Mouse (Mus musculus) E14TG2a.4 (cell line): ENCODE results near the gene Snrpd2.
A peak's percentile ranks its signal among the peaks of the same experiment; 100 is the strongest.

Source experiments
- H3K27me3 ChIP-seq: 2 replicates; pipeline ENCODE4 v1.6.1; 2014; ENCODE audit warnings: low read length, control low read depth; ENCODE audit not compliant: insufficient read depth
- H3K36me3 ChIP-seq: 2 replicates; pipeline ENCODE4 v1.6.1; 2014; ENCODE audit warnings: low read length, control low read depth; ENCODE audit not compliant: insufficient read depth
- H3K4me1 ChIP-seq: replicated peaks from 2 replicates; pipeline ENCODE4 v1.6.1; 2014; ENCODE audit warnings: low read depth, low read length, control low read depth
- H3K4me3 ChIP-seq: replicated peaks from 2 replicates; pipeline ENCODE4 v1.5.1; 2014; ENCODE audit warnings: mild to moderate bottlenecking, low read length
- H3K9me3 ChIP-seq: 2 replicates; pipeline ENCODE4 v1.6.1; 2014; ENCODE audit warnings: low read length, control low read depth
- CTCF ChIP-seq: conservative IDR thresholded peaks from 2 replicates; pipeline ENCODE4 v1.5.1; 2014; ENCODE audit warnings: low read length
- NANOG ChIP-seq: IDR thresholded peaks from 2 replicates; pipeline ENCODE4 v1.6.1; 2014; ENCODE audit warnings: borderline replicate concordance, low read length, mixed read lengths
- POU5F1 ChIP-seq: IDR thresholded peaks from 2 replicates; pipeline ENCODE4 v1.6.1; 2014; ENCODE audit warnings: low read length, borderline replicate concordance

Gene Snrpd2

GRCm38 (mm10) chr7:19149626-19150025, at the start of gene Snrpd2:
Snrpd2 (plus strand) TSS chr7:19149722.
- peaks cover 63% of the 10 kb centered on the region for H3K36me3 ChIP-seq
- TF ChIP-seq CTCF: no peak
- no peak for TF ChIP-seq NANOG
- TF ChIP-seq POU5F1: no peak
- H3K9me3 ChIP-seq: no peaks in the 10 kb centered on the region
- H3K4me3 ChIP-seq: peak within 1 kb of the TSS; percentile 99
- peaks cover 42% of the 10 kb centered on the region for H3K4me1 ChIP-seq
- no peaks in the 10 kb centered on the region for H3K27me3 ChIP-seq

- Histone ChIP-seq H3K27me3 (peaks cover 93% of the 10 kb centered on the region), H3K4me3 (no peak overlapping the region), H3K36me3 (no peaks in the 10 kb centered on the region), H3K4me1 (peaks cover 28% of the 10 kb centered on the region), H3K9me3 (no peaks in the 10 kb centered on the region)
- TF ChIP-seq POU5F1: no peak
- no peak for TF ChIP-seq CTCF
- no peak for TF ChIP-seq NANOG
Observed at GRCm38 (mm10) chr7:19100290-19100689, 49.2 kb upstream of the Snrpd2 start.

- TF ChIP-seq NANOG: no peak
- no peak for TF ChIP-seq POU5F1
- no peak for TF ChIP-seq CTCF
- H3K9me3 ChIP-seq: no peaks in the 10 kb centered on the region
- H3K36me3 ChIP-seq: no peaks in the 10 kb centered on the region
- peaks cover 82% of the 10 kb centered on the region for H3K27me3 ChIP-seq
- peaks cover 5% of the 10 kb centered on the region for H3K4me1 ChIP-seq
- H3K4me3 ChIP-seq: no peak overlapping the region
Observed at GRCm38 (mm10) chr7:19103741-19104140, 45.8 kb upstream of the Snrpd2 start.

GRCm38 (mm10) chr7:19104486-19104885, 45.0 kb upstream of the Snrpd2 start:
- TF ChIP-seq CTCF: no peak
- TF ChIP-seq NANOG: no peak
- TF ChIP-seq POU5F1: no peak
- Histone ChIP-seq H3K4me3 (no peak overlapping the region), H3K36me3 (no peaks in the 10 kb centered on the region), H3K27me3 (peaks cover 77% of the 10 kb centered on the region), H3K4me1 (no peaks in the 10 kb centered on the region), H3K9me3 (no peaks in the 10 kb centered on the region)

GRCm38 (mm10) chr7:19107436-19107835, 42.1 kb upstream of the Snrpd2 start:
- Histone ChIP-seq H3K36me3 (no peaks in the 10 kb centered on the region), H3K4me1 (no peaks in the 10 kb centered on the region), H3K4me3 (no peak overlapping the region), H3K9me3 (no peaks in the 10 kb centered on the region), H3K27me3 (peaks cover 73% of the 10 kb centered on the region)
- TF ChIP-seq POU5F1 (no peak), CTCF (no peak), NANOG (no peak)

- Histone ChIP-seq H3K9me3 (no peaks in the 10 kb centered on the region), H3K4me3 (no peak overlapping the region), H3K36me3 (no peaks in the 10 kb centered on the region), H3K4me1 (no peaks in the 10 kb centered on the region), H3K27me3 (peaks cover 66% of the 10 kb centered on the region)
- TF ChIP-seq CTCF: no peak
- no peak for TF ChIP-seq NANOG
- TF ChIP-seq POU5F1: no peak
Observed at GRCm38 (mm10) chr7:19109565-19109964, 40.0 kb upstream of the Snrpd2 start.

GRCm38 (mm10) chr7:19118028-19118771, 31.3 kb upstream of the Snrpd2 start, which contains the start of gene Gm4969:
Gm4969 (minus strand) TSS chr7:19118368.
- Histone ChIP-seq H3K36me3 (no peaks in the 10 kb centered on the region), H3K4me1 (peaks cover 22% of the 10 kb centered on the region), H3K9me3 (peaks cover 8% of the 10 kb centered on the region), H3K4me3 (peak within 1 kb of the TSS; percentile 49), H3K27me3 (peaks cover 31% of the 10 kb centered on the region)
- TF ChIP-seq CTCF (peak; percentile 33), POU5F1 (no peak)

GRCm38 (mm10) chr7:19119083-19119482, 30.4 kb upstream of the Snrpd2 start:
- peaks cover 22% of the 10 kb centered on the region for H3K4me1 ChIP-seq
- TF ChIP-seq NANOG (no peak), CTCF (no peak), POU5F1 (no peak)

More at GRCm38 (mm10) chr7:19119083-19119482, 30.4 kb upstream of the Snrpd2 start:
- H3K9me3 ChIP-seq: peaks cover 8% of the 10 kb centered on the region
- H3K36me3 ChIP-seq: no peaks in the 10 kb centered on the region
- peaks cover 25% of the 10 kb centered on the region for H3K27me3 ChIP-seq
- no peak overlapping the region for H3K4me3 ChIP-seq
